Mouse (Mus musculus): Measurements from ENCODE around the gene Nxpe4. TPM values are rescaled to one million over a fixed set of nuclear protein-coding genes. Genes with fewer than 3 reads are reported as not detected.

Gene Nxpe4
- polyA plus RNA-seq, 1 experiment from 2014 or later: 5.6 TPM

DNA sequence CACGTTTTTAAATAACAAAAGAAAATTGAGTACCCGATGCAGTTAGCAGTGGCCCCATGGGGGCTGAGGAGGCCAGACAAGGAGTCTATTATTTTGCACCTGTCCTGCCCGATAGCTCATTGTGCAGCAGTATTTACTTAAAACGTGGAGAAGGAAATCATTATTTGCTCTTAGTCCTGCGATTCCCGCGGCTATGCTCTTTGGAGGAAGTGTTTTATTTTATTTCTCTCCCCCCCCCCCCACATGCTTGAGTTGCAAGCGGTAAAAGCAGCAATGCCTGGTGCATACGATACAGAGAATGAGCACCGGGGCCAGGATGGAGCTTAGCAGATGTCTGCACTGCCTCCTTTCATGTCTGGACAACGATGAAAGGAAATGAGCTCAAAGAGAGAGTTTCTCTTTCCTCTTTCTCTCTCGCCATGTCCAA is 35.6 kb downstream of the Nxpe4 start:
- Histone ChIP-seq H3K9me3 (replicated peaks) (no peaks in the 10 kb centered on the region), H3K4me1 (peaks cover 3% of the 10 kb centered on the region; the same call in 1 of the 2 replicates), H3K36me3 (peaks cover 12% of the 10 kb centered on the region), H3K4me3 (no peak overlapping the region), H3K27ac (no peak overlapping the region), H3K27me3 (ENCODE audit: low read depth, poor library complexity, severe bottlenecking) (no peaks in the 10 kb centered on the region)
- no peak for DNase-seq (ENCODE audit: low spot score)
- 82% methylated on average over 12 of the region's 12 CpGs for WGBS

DNA sequence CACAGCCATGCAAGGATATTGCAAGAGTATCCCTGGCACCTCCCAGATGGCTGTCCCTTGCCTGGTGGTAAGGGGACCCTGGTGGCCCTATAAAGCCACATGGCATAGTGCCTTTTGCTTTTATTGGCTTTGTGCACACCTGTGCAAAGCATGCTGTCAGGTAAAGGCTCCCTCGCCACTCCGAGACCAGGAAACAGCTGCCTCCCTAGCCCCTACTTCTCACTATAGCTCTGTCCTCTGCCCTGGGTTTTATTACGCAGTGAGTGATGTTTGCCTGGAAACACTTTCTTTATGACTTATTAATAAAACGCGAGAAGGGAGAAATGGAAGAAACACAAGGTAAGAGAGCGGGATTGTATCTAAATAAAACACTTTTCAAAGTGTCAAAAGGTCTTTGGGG is 49.1 kb downstream of the Nxpe4 start:
- no peaks in the 10 kb centered on the region for H3K9me3 ChIP-seq (replicated peaks)
- H3K27ac ChIP-seq: no peak overlapping the region
- 93% methylated on average over 6 of the region's 6 CpGs for WGBS
- DNase-seq (ENCODE audit: low spot score): no peak
- no peaks in the 10 kb centered on the region for H3K4me1 ChIP-seq
- no peak overlapping the region for H3K4me3 ChIP-seq
- no peaks in the 10 kb centered on the region for H3K36me3 ChIP-seq
- H3K27me3 ChIP-seq (ENCODE audit: low read depth, poor library complexity, severe bottlenecking): no peaks in the 10 kb centered on the region

DNA sequence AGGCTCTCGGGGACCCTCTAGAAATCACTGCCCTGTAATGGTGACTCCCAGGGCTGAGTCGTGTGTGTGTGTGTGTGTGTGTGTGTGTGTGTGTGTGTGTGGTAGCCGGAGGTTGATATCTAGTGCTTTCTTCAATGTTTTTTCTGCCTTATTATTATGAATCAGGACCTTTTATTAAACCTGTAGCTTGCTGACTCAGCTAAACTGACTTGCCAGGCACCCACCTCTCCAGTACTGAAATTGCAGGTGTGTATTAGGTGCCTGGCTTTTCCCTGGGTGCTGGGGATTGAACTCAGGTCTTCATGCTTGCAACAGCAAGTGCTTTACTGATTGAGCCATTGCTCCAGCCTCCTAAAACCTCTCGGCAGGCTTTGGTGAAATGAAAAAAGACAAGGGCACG is 50.1 kb downstream of the Nxpe4 start:
- no peaks in the 10 kb centered on the region for H3K27me3 ChIP-seq (ENCODE audit: low read depth, poor library complexity, severe bottlenecking)
- H3K36me3 ChIP-seq: no peaks in the 10 kb centered on the region
- H3K4me1 ChIP-seq: no peaks in the 10 kb centered on the region
- no peak for DNase-seq (ENCODE audit: low spot score)
- 90% methylated on average over 5 of the region's 5 CpGs for WGBS
- no peak overlapping the region for H3K27ac ChIP-seq
- no peak overlapping the region for H3K4me3 ChIP-seq
- no peaks in the 10 kb centered on the region for H3K9me3 ChIP-seq (replicated peaks)

GRCm38 (mm10) chr9:48214751-48215150 is 52.9 kb downstream of the Nxpe4 start:
- DNase-seq (ENCODE audit: low spot score): no peak
- H3K36me3 ChIP-seq: no peaks in the 10 kb centered on the region
- 93% methylated on average over 9 of the region's 9 CpGs for WGBS
- no peak overlapping the region for H3K4me3 ChIP-seq
- H3K27me3 ChIP-seq (ENCODE audit: low read depth, poor library complexity, severe bottlenecking): no peaks in the 10 kb centered on the region
- H3K4me1 ChIP-seq: no peaks in the 10 kb centered on the region
- H3K27ac ChIP-seq: no peak overlapping the region
- H3K9me3 ChIP-seq (replicated peaks): no peaks in the 10 kb centered on the region

DNA sequence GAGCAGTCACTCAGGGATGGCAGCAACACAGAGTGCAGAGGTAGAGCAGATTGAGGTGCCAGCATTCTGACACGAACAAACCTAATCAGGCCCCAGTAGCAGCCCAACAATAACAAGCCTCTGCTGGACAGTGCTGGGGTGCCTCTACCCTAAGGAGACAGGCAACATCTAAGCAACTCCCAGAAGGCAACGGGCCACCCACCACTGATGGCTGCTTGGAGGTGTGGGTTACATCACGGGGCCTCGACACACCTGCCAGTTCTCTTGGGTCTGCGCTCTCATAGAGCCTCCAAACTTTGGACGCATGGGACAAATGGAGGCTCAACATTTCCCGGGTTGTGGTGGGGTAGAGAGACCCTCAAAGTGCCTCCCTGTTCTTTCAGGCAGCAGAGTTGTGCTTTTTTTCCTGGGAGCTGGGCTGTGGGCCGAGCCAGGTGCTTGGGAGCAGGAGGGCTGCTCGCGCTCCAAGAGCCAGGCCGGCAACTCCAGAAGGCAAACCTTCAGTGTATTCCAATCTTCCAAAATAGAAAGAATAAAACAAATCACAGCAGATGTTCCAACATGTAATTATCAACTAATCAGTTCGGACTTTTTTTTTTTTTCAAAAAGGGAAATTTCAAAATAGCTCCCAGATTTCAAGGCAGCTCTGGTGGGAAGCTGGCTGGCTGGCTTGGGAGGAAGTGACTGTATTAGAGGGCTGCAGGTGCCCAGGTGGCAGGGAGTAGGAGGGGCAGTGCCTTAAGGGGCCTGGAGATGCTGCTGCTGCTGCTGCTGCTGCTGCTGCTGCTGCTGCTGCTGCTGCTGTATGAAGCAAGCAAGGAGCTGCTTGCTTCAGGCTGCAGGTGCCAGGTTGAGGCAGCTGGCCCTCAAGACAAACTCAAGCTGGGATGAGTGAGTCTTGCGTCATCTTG is 54.5 kb downstream of the Nxpe4 start:
- no peaks in the 10 kb centered on the region for H3K4me1 ChIP-seq
- H3K27ac ChIP-seq: no peak overlapping the region
- no peaks in the 10 kb centered on the region for H3K36me3 ChIP-seq
- DNase-seq (ENCODE audit: low spot score): no peak
- 85% methylated on average over 13 of the region's 13 CpGs for WGBS
- no peaks in the 10 kb centered on the region for H3K27me3 ChIP-seq (ENCODE audit: low read depth, poor library complexity, severe bottlenecking)
- H3K4me3 ChIP-seq: no peak overlapping the region
- H3K9me3 ChIP-seq (replicated peaks): no peaks in the 10 kb centered on the region

DNA sequence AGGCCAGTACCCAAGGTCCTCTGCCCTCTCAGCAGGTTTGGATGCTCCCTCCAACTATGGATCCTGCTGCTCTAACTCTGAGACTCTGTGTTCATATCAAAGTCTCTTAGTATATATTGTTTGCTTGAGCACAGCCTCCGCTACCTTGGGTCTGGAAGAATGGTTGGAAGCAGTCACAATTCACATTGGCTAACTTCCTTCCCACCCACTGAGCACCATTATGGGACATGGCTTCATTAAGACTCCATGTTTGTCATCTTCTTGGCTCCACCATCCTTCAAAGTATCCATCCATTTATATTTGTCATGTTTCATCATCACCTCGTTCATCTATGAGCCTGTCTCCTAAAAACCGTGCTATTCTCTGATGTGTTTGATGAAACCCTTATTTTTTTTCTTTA is 68.9 kb downstream of the Nxpe4 start:
- WGBS: 90% methylated on average over 3 of the region's 3 CpGs
- no peaks in the 10 kb centered on the region for H3K9me3 ChIP-seq (replicated peaks)

DNA sequence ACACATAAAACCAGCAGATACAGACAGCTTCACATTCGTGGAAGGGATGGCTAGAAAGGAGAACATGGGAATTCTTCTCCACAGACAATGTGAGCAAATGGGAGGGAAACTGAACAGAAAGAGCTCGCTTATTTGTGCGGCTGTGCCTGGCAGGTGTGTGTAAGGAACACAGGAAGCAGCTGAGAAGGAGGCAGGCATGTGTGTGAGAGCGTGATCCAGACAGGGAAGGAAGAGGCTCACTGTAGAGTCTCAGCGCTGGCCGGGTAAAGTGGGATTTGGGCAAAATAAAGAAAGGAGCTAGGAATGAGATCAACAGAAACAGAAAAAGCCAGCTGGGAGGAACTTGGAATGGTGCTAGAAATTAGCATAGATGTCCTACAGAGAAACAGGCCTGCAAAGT is 74.6 kb downstream of the Nxpe4 start:
- no peaks in the 10 kb centered on the region for H3K36me3 ChIP-seq
- no peak overlapping the region for H3K4me3 ChIP-seq
- H3K4me1 ChIP-seq: peaks cover 8% of the 10 kb centered on the region
- no peaks in the 10 kb centered on the region for H3K27me3 ChIP-seq (ENCODE audit: low read depth, poor library complexity, severe bottlenecking)
- no peak for DNase-seq (ENCODE audit: low spot score)
- no peak overlapping the region for H3K27ac ChIP-seq
- 82% methylated on average over 6 of the region's 6 CpGs for WGBS
- H3K9me3 ChIP-seq (replicated peaks): no peaks in the 10 kb centered on the region

More for the DNA sequence above, 68.9 kb downstream of the Nxpe4 start:
- Histone ChIP-seq H3K4me1 (no peaks in the 10 kb centered on the region), H3K4me3 (no peak overlapping the region), H3K27ac (no peak overlapping the region), H3K27me3 (ENCODE audit: low read depth, poor library complexity, severe bottlenecking) (no peaks in the 10 kb centered on the region), H3K36me3 (no peaks in the 10 kb centered on the region)
- no peak for DNase-seq (ENCODE audit: low spot score)

DNA sequence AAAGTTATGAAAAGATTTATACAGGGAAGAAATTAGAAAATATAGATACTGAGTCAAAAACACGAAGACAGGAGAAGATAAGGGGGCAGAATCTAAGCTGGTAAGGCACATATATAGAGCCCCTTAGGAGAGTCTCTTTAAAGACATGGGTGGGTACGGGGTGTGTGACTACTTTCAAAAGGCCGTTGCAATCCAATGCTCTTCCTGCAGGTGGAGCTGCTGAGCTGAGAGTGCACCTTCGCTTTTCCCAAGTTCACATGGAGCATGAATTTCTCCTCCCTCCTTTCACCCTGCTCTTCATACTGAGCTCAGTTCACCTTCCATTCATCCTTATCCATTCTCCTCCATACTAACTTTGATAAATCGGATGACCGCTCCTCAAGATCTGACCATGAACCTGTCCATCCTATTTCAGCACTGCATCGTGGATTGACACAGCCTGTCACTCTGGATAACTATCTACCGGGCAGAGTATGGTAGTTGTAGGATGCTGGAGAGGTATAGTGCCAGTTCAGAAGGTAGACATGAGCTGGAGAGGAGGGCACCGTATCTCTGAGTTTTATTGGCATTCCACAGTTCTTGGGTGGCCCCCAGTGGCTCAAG is 76.4 kb downstream of the Nxpe4 start:
- peaks cover 8% of the 10 kb centered on the region for H3K4me1 ChIP-seq
- H3K36me3 ChIP-seq: no peaks in the 10 kb centered on the region
- no peak overlapping the region for H3K4me3 ChIP-seq
- no peak overlapping the region for H3K27ac ChIP-seq
- no peak for DNase-seq (ENCODE audit: low spot score)
- H3K9me3 ChIP-seq (replicated peaks): no peaks in the 10 kb centered on the region
- H3K27me3 ChIP-seq (ENCODE audit: low read depth, poor library complexity, severe bottlenecking): no peaks in the 10 kb centered on the region
- WGBS: 79% methylated on average over 9 of the region's 9 CpGs

GRCm38 (mm10) chr9:48239461-48239860 is 77.6 kb downstream of the Nxpe4 start:
- Histone ChIP-seq H3K4me3 (no peak overlapping the region), H3K36me3 (no peaks in the 10 kb centered on the region), H3K9me3 (replicated peaks) (no peaks in the 10 kb centered on the region), H3K27me3 (ENCODE audit: low read depth, poor library complexity, severe bottlenecking) (no peaks in the 10 kb centered on the region), H3K4me1 (peaks cover 8% of the 10 kb centered on the region), H3K27ac (no peak overlapping the region)
- 89% methylated on average over 5 of the region's 5 CpGs for WGBS
- DNase-seq (ENCODE audit: low spot score): no peak

- WGBS: 68% methylated on average over 5 of the region's 5 CpGs
Observed at GRCm38 (mm10) chr9:48240431-48240830, 78.6 kb downstream of the Nxpe4 start.

GRCm38 (mm10) chr9:48241791-48242190 is 80.0 kb downstream of the Nxpe4 start:
- Histone ChIP-seq H3K4me3 (no peak overlapping the region), H3K27me3 (ENCODE audit: low read depth, poor library complexity, severe bottlenecking) (no peaks in the 10 kb centered on the region), H3K4me1 (peaks cover under 1% of the 10 kb centered on the region; the same call in 1 of the 2 replicates), H3K27ac (no peak overlapping the region), H3K36me3 (no peaks in the 10 kb centered on the region), H3K9me3 (replicated peaks) (no peaks in the 10 kb centered on the region)
- no peak for DNase-seq (ENCODE audit: low spot score)
- WGBS: 92% methylated on average over 1 of the region's 1 CpGs

More at GRCm38 (mm10) chr9:48240431-48240830, 78.6 kb downstream of the Nxpe4 start:
- no peaks in the 10 kb centered on the region for H3K9me3 ChIP-seq (replicated peaks)
- no peak for DNase-seq (ENCODE audit: low spot score)
- no peak overlapping the region for H3K4me3 ChIP-seq
- H3K36me3 ChIP-seq: no peaks in the 10 kb centered on the region
- peaks cover 8% of the 10 kb centered on the region for H3K4me1 ChIP-seq
- H3K27me3 ChIP-seq (ENCODE audit: low read depth, poor library complexity, severe bottlenecking): no peaks in the 10 kb centered on the region
- H3K27ac ChIP-seq: no peak overlapping the region

DNA sequence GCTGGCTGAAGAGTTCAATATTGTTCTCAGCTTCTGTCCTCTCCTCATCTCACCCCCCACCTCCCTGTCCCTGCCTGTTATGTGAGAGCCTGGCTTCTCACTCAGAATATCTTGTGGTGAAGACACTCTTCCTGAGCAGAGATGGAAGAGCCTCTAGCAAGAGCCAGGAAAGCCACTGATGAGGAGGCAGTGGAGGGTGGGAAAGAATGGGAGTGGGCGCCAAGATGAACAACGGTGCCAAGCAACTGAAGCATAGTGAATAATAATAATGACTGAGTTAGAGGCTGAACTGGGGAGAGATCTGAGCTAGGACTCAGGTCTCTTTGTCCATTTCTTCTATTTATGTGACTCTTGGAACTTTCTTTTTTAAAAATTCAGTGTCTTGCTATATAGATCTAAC is 80.9 kb downstream of the Nxpe4 start:
- Histone ChIP-seq H3K9me3 (replicated peaks) (no peaks in the 10 kb centered on the region), H3K4me3 (no peak overlapping the region), H3K27ac (no peak overlapping the region), H3K36me3 (no peaks in the 10 kb centered on the region), H3K4me1 (peaks cover 7% of the 10 kb centered on the region; the same call in 1 of the 2 replicates), H3K27me3 (ENCODE audit: low read depth, poor library complexity, severe bottlenecking) (no peaks in the 10 kb centered on the region)
- WGBS: 95% methylated on average over 2 of the region's 2 CpGs
- DNase-seq (ENCODE audit: low spot score): no peak

DNA sequence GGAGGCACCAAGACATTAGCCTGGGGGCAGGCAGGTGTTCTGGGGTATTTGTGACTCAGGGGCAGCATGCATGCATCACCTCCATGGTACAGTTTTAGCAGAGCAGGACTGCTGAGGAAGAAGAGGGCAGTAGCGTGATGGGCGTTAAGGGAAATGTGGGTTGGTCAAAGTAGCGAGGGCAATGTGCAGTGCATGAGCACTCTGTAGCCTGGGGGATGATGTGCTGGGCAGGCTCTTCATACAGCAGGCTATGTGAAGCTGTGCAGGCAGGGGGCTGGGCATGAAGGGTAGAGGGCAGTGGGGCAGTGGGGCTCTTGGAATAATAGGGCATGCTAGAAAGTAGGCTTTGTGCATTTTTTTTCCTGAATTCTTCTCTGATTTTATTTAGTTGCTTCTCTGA is 82.4 kb downstream of the Nxpe4 start:
- peaks cover 14% of the 10 kb centered on the region for H3K4me1 ChIP-seq
- no peak overlapping the region for H3K4me3 ChIP-seq
- no peaks in the 10 kb centered on the region for H3K9me3 ChIP-seq (replicated peaks)
- H3K27me3 ChIP-seq (ENCODE audit: low read depth, poor library complexity, severe bottlenecking): no peaks in the 10 kb centered on the region
- 85% methylated on average over 3 of the region's 3 CpGs for WGBS
- H3K36me3 ChIP-seq: no peaks in the 10 kb centered on the region
- H3K27ac ChIP-seq: no peak overlapping the region
- no peak for DNase-seq (ENCODE audit: low spot score)
